Mouse (Mus musculus) forebrain, embryonic 11.5 days (tissue): ENCODE measurements at regions not wholly inside any gene's neighbourhood (a gene's known extent, or its start where the extent isn't known, plus 50 kb on each side); places are given as distances from the start of the nearest gene placed in this dataset.

Experiments
- ATAC-seq: fragments of 200-750 bp; cut with Nextera tagmentation; replicated peaks from 2 replicates; pipeline ENCODE4 v1.8.0; 2017; ENCODE audit warnings: moderate TSS enrichment; ENCODE audit not compliant: low FRiP score
- DNase-seq: peaks from one replicate; pipeline ENCODE4 v3.0.0-alpha.2; 2017; ENCODE audit warnings: low spot score
- H3K27ac ChIP-seq: fragments of 300-500 bp; sonication (generic); 2 replicates; pipeline ENCODE4 v1.5.1; 2014; ENCODE audit warnings: low read depth, low read length
- H3K27me3 ChIP-seq: fragments of 300-500 bp; sonication (generic); 2 replicates; pipeline ENCODE4 v1.6.1; 2014; ENCODE audit warnings: mild to moderate bottlenecking, low read length, mixed read lengths; ENCODE audit not compliant: control insufficient read depth, insufficient read depth
- H3K36me3 ChIP-seq: fragments of 300-500 bp; sonication (generic); 2 replicates; pipeline ENCODE4 v1.6.1; 2014; ENCODE audit warnings: mild to moderate bottlenecking, low read length, moderate library complexity, mixed read lengths; ENCODE audit not compliant: control insufficient read depth, insufficient read depth
- H3K4me1 ChIP-seq: fragments of 300-500 bp; sonication (generic); replicated peaks from 2 replicates; pipeline ENCODE4 v1.6.1; 2014; ENCODE audit warnings: low read length, mixed read lengths; ENCODE audit not compliant: control insufficient read depth, insufficient read depth
- H3K4me2 ChIP-seq: fragments of 300-500 bp; sonication (generic); 2 replicates; pipeline ENCODE4 v1.6.1; 2014; ENCODE audit warnings: low read depth, mild to moderate bottlenecking, low read length, moderate library complexity, mixed read lengths; ENCODE audit not compliant: severe bottlenecking
- H3K4me3 ChIP-seq: fragments of 300-500 bp; sonication (generic); 2 replicates; pipeline ENCODE4 v1.5.1; 2014; ENCODE audit warnings: low read depth, low read length
- H3K9ac ChIP-seq: fragments of 300-500 bp; sonication (generic); 2 replicates; pipeline ENCODE4 v1.6.1; 2014; ENCODE audit warnings: low read length
- H3K9me3 ChIP-seq: fragments of 300-500 bp; sonication (generic); 2 replicates; pipeline ENCODE4 v1.6.1; 2016; ENCODE audit warnings: low read length, mixed read lengths; ENCODE audit not compliant: control insufficient read depth
- WGBS: fragments of 180-500 bp; shearing (Covaris S2); extraction: QIAGEN DNeasy Blood & Tissue Kit; methylation state at CpG from one replicate; pipeline ENCODE4 v1.1.7; 2014; 5-methylcytosine and 5-hydroxymethylcytosine counted together

DNA sequence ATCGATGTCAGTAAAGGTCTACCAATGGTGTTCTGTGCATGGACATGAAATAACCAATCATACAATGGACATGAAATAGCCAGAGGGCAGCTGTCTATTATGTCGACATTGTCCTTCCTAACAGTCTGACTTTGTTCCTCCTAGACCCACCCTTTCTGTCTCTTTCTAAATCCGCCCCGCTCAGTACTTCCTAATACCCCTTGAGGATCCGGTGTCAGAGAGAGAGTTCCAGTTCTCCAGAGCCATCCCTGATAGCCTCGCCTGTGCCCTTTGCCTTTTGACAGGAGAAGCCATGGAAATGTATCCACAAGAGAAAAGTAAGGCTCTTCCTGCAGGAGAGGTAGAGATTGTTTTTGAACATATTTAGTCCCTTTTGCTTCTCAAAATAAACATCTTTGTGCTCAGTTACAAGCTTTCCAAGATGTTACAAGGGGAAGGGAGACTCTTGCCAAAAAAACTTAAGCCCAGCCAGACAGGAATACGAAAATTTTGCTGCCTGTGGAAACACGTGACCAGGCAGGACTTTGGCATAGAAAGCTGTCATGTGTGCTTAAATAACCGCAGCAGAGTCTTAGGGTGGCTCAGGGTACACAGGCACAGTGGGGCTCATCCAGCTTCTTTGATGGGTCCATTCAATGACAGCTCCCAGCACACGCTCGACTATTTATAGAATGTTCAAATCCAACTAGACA is 92.4 kb upstream of the Jade1 start:
- no peaks in the 10 kb centered on the region for H3K9me3 ChIP-seq
- H3K36me3 ChIP-seq = no peaks in the 10 kb centered on the region
- no peak for ATAC-seq
- no peaks in the 10 kb centered on the region for H3K27me3 ChIP-seq
- no peaks in the 10 kb centered on the region for H3K4me1 ChIP-seq
- H3K4me3 ChIP-seq = no peak overlapping the region
- H3K27ac ChIP-seq = no peak overlapping the region
- no peak overlapping the region for H3K4me2 ChIP-seq
- no peak overlapping the region for H3K9ac ChIP-seq
- DNase-seq = no peak
- WGBS = 83% methylated on average over 11 of the region's 11 CpGs

DNA sequence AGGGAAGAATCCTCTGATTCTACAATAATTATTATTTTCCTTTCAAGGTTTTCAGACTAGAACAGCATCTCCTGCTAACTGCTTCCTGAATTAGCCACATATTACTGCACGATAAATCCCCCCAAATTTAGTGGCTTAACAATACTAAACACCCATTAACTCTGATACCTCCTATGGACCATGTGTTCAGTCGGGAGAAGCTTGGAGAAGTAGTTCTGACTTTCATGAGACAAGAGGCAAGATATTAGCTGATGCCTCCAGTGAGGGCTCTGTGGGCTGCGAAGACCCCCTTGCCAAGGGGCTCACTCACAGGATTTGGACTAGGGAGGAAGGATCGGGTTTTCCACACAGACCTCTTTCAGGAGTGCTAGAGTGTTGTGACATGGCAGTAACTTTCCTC is 95.4 kb upstream of the Jade1 start:
- Histone ChIP-seq H3K9me3 (no peaks in the 10 kb centered on the region), H3K36me3 (no peaks in the 10 kb centered on the region), H3K27me3 (no peaks in the 10 kb centered on the region), H3K4me2 (no peak overlapping the region), H3K4me3 (no peak overlapping the region), H3K27ac (no peak overlapping the region), H3K4me1 (no peaks in the 10 kb centered on the region), H3K9ac (no peak overlapping the region)
- DNase-seq = no peak
- 83% methylated on average over 4 of the region's 4 CpGs for WGBS
- no peak for ATAC-seq

DNA sequence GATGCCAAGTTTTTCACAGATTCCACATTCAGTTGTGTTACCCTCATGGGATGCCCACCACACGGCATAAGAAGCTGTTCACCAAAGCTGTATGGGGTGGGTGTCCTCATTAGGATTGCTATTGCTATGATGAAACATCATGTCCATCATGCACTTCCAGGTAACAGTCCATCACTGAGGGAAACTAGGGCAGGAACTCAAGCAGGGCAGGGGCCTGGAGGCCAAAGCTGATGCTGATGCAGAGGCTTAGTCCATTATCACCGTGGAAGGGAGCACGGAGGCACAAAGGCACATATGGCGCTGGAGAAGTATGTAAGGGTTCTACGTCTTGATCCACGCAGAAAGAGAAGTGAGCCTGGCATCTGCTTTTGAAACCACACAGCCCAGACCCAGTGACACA is 97.4 kb upstream of the Jade1 start:
- ATAC-seq = no peak
- DNase-seq = no peak
- H3K9ac ChIP-seq = no peak overlapping the region
- H3K27me3 ChIP-seq = no peaks in the 10 kb centered on the region
- H3K4me3 ChIP-seq = no peak overlapping the region
- no peaks in the 10 kb centered on the region for H3K4me1 ChIP-seq
- 94% methylated on average over 6 of the region's 6 CpGs for WGBS
- no peak overlapping the region for H3K4me2 ChIP-seq
- H3K36me3 ChIP-seq = no peaks in the 10 kb centered on the region
- H3K9me3 ChIP-seq = no peaks in the 10 kb centered on the region
- no peak overlapping the region for H3K27ac ChIP-seq

DNA sequence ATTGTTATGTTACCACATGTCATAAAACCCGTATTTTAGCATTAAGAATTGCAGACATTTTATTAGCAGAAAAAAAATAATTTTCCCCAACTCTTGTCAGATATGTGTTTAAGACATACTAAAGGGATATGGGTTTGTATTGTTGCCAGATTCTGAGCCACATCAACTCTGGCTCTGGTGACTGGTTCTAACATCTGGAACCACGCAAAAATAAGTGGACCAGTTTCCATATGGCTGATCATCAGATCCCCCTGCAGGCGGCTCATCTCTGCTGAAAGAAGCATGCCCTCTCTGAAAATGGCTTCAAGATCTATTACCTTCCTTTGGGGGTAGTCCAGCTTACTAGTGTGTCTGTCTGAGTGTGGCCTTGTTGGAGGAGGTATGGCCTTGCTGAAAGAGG is 102.0 kb upstream of the Jade1 start:
- DNase-seq = no peak
- H3K9me3 ChIP-seq = no peaks in the 10 kb centered on the region

DNA sequence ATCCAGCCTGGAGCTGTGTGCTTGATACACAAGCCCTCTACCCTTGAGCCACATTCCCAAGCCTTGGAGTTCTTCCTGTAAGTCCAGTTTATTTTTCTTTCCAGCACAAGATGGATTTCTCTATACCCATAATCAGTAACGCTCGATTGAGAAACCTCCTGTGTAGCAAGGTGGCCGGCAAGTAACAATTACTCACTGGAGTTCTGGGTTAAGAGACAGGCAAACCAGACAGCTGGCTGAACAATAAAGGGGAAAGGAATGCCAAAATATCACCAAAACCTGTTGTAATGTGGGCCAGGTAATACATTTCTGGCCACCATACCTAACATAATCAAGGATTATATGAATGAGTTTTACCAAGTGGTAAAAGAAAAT is 102.8 kb upstream of the Jade1 start:
- H3K4me1 ChIP-seq = no peaks in the 10 kb centered on the region
- 79% methylated on average over 3 of the region's 3 CpGs for WGBS
- no peak for ATAC-seq
- no peak overlapping the region for H3K9ac ChIP-seq
- H3K36me3 ChIP-seq = no peaks in the 10 kb centered on the region
- no peaks in the 10 kb centered on the region for H3K27me3 ChIP-seq
- no peak overlapping the region for H3K4me2 ChIP-seq
- no peak overlapping the region for H3K4me3 ChIP-seq
- H3K27ac ChIP-seq = no peak overlapping the region
- DNase-seq = no peak
- no peaks in the 10 kb centered on the region for H3K9me3 ChIP-seq

More for the DNA sequence above, 102.0 kb upstream of the Jade1 start:
- Histone ChIP-seq H3K4me2 (no peak overlapping the region), H3K27me3 (no peaks in the 10 kb centered on the region), H3K27ac (no peak overlapping the region), H3K9ac (no peak overlapping the region), H3K36me3 (no peaks in the 10 kb centered on the region), H3K4me3 (no peak overlapping the region), H3K4me1 (no peaks in the 10 kb centered on the region)
- 84% methylated on average over 3 of the region's 3 CpGs for WGBS
- ATAC-seq = no peak

DNA sequence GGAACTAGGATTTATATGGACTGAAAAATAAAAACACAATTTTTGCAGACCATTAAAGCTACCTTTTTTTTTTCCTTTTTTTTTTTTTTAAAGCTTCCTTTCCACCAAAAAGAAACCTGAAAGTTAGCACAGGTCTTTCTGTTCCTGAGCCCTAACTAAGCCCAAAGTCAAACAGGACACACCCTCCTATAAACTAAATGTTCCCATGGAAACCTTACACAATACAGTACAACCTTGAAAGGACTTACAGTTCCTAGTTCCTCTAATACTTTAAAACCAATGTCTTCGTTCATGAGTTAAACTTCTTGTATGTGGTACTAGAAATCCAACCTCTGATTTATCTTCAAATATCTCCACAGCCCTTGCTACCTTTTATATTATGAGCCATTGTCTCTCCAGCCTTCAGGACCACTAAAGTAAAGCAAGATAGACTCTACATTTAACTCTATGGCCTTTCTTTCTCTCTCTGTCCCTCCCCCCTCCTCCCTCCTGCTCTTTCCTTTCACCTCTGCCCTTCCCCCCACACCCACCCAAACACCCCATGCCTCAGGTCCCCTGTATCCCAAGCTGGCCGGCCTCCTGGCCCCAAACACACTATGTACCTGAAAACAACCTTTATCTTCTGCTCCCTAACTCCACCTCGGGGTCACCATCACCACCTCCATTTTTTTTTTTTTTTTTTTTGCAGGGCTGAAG is 103.4 kb upstream of the Jade1 start:
- Histone ChIP-seq H3K9me3 (no peaks in the 10 kb centered on the region), H3K4me2 (no peak overlapping the region), H3K27me3 (no peaks in the 10 kb centered on the region), H3K4me1 (no peaks in the 10 kb centered on the region), H3K9ac (no peak overlapping the region), H3K27ac (no peak overlapping the region), H3K36me3 (no peaks in the 10 kb centered on the region), H3K4me3 (no peak overlapping the region)
- ATAC-seq = no peak
- 76% methylated on average over 3 of the region's 3 CpGs for WGBS
- DNase-seq = no peak

DNA sequence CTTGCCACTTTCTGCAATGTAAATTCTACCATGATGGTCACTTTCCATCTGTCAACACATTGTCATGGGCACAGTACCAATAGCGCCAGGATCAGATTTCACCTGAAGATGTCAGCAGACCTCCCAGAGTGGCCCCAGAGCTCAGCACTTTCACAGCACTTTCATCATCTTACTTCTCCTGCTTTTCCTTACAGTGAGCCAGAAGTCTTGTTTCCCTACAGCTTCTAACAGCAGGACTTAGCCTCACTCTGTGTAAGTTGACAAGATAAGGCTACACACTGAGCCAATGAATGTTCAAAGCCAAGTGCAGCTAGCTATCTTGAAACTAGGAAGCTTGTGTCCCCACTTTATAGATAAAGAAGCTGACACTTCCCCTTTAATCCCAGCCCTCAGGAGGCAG is 104.8 kb upstream of the Jade1 start:
- no peak for DNase-seq
- no peaks in the 10 kb centered on the region for H3K9me3 ChIP-seq
- H3K36me3 ChIP-seq = no peaks in the 10 kb centered on the region
- no peaks in the 10 kb centered on the region for H3K27me3 ChIP-seq
- WGBS = 62% methylated on average over 1 of the region's 1 CpGs
- H3K4me1 ChIP-seq = no peaks in the 10 kb centered on the region
- H3K4me3 ChIP-seq = no peak overlapping the region
- no peak overlapping the region for H3K4me2 ChIP-seq
- no peak overlapping the region for H3K9ac ChIP-seq
- H3K27ac ChIP-seq = no peak overlapping the region
- no peak for ATAC-seq

DNA sequence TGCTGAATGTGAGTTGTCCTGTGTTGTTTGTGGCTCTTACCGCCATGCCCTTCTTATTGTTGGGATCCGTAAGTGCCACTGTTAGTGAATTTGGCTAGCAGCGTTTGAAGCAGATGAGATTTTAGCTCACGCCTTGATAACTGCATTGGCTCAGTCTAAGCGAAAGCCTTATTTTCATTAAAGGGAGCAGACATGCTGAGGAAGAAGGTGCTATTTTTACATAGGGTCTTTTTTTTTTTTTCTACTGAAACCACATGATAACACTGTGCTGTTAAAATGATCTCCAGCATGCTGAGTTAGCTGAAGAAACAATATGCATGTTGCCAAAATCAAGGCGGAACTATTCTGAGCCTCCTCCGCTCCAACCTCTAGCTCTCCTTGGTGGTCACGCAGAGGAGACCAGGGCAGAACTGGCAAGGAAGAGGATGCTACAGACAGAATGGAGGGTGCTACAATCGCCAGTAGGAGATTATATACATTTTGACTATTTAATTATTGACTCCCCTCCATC is 111.2 kb upstream of the Jade1 start:
- no peak overlapping the region for H3K9ac ChIP-seq
- no peak overlapping the region for H3K4me3 ChIP-seq
- H3K27me3 ChIP-seq = no peaks in the 10 kb centered on the region
- 91% methylated on average over 9 of the region's 9 CpGs for WGBS
- no peaks in the 10 kb centered on the region for H3K36me3 ChIP-seq
- H3K4me1 ChIP-seq = no peaks in the 10 kb centered on the region
- no peak for DNase-seq
- no peak overlapping the region for H3K4me2 ChIP-seq
- no peak overlapping the region for H3K27ac ChIP-seq
- no peaks in the 10 kb centered on the region for H3K9me3 ChIP-seq
- ATAC-seq = no peak

DNA sequence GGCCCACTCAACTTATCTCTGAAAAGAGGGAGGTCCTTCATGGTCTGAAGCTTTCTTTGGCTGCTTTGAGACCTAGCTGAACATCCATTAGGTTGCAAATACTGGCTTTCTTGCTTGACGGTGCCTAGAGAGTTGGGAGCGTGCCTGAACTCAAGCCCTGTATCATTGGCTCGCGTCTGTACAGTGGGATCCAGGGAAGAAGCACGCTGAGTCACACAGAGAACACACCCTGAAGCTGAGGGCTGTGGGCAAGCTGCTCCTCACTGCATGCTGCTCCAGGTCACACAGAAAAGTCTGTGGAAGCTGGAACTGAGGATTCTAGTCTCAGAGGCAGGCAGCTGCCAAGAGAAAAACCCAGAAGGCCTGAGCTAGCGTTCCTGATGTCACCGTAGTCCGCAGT is 119.3 kb upstream of the Jade1 start:
- no peak for DNase-seq
- Histone ChIP-seq H3K27me3 (no peaks in the 10 kb centered on the region), H3K4me1 (no peaks in the 10 kb centered on the region), H3K27ac (no peak overlapping the region), H3K4me2 (no peak overlapping the region), H3K9me3 (no peaks in the 10 kb centered on the region), H3K36me3 (no peaks in the 10 kb centered on the region), H3K4me3 (no peak overlapping the region), H3K9ac (no peak overlapping the region)
- ATAC-seq = no peak
- WGBS = 93% methylated on average over 8 of the region's 8 CpGs
